Mouse (Mus musculus) spleen, adult 18-20 months (tissue): ENCODE data around the gene Hist1h2bh.
"Not testable (repeated sequence)": the region's sequence is repeated elsewhere in the genome, so short reads cannot be mapped to it uniquely, and the experiment has no call there.

Experiments used
- DNase-seq, 2 experiments: peaks; one replicate each; pipeline ENCODE4 v3.0.0; 2022; ENCODE audit warnings: mixed read lengths in 2 of 2

Hist1h2bh gene

GRCm38 (mm10) chr13:23551931-23552914, 9.0 kb upstream of the Hist1h2bh start:
- DNase-seq, result no peak

- DNase-seq, result peak; percentile 60 to 65
These were observed 8.1 kb upstream of the Hist1h2bh start, which contains the start of gene Hist1h4f for GRCm38 (mm10) chr13:23551146-23551834. Hist1h4f (minus strand) TSS chr13:23551648.

DNA sequence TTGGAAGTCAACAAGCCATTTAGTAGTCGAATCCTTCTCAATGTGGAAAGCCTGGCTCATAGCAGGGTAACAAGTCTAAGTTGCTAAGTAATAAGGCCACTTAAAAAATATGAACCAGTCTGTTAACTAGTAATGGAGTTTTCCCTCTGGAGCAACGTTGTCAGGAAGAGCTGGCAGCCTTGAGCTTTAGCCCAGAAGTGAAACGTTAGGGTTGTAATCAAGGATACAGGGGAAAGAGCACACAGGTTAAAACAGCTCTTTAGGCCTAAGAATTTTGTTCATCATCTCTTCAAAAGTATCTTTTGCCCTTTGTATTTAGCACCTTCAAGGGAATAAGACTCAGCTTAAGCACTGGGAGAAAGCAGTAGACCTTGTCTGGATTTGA, 7.6 kb upstream of the Hist1h2bh start:
- DNase-seq, result no peak

GRCm38 (mm10) chr13:23546694-23547093, 3.5 kb upstream of the Hist1h2bh start:
- no peak for DNase-seq

DNA sequence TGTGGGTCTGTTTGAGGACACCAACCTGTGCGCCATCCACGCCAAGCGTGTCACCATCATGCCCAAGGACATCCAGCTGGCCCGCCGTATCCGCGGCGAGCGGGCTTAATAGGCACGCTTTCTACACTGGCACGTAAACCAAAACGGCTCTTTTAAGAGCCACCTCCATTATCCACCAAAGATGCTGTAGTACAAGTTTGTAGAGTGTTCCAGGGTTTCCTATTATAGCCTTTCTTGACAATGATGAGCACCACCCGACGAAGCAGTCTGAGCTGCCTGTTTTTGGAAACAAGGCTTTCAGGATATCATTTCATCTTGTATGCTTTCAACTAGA, 1.6 kb upstream of the Hist1h2bh start:
- not testable (repeated sequence) for DNase-seq

- peak; percentile 52 to 66 for DNase-seq
These were observed 984 bp upstream of the Hist1h2bh start, which contains the start of gene Hist1h3f for GRCm38 (mm10) chr13:23543965-23544786. Hist1h3f (plus strand) TSS chr13:23544052.

GRCm38 (mm10) chr13:23542225-23542980, 789 bp downstream of the Hist1h2bh start:
- DNase-seq, result not testable (repeated sequence)

DNA sequence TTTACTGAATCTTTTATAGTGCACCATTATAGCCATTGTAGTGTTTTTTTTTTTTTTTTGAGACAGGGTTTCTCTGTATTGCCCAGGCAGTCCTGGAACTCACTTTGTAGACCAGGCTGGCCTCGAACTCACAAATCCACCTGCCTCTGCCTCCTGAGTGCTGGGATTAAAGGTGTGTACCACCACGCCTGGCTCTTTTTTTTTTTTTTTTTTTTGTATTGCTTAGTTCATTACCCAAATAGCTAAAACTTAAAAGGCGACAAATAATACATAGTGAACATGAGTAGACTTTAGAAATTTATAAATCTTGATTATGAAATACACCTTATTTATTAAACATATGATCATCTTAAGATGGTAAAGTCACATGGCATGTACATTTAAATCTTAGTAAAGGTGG, 1.7 kb downstream of the Hist1h2bh start:
- no peak for DNase-seq

- not testable (repeated sequence) for DNase-seq
These were observed 3.4 kb downstream of the Hist1h2bh start for GRCm38 (mm10) chr13:23539821-23540220.

- DNase-seq, result no peak
These were observed 4.9 kb downstream of the Hist1h2bh start for GRCm38 (mm10) chr13:23538249-23538648.

- no peak for DNase-seq
These were observed 6.0 kb downstream of the Hist1h2bh start for GRCm38 (mm10) chr13:23537006-23537710.

DNA sequence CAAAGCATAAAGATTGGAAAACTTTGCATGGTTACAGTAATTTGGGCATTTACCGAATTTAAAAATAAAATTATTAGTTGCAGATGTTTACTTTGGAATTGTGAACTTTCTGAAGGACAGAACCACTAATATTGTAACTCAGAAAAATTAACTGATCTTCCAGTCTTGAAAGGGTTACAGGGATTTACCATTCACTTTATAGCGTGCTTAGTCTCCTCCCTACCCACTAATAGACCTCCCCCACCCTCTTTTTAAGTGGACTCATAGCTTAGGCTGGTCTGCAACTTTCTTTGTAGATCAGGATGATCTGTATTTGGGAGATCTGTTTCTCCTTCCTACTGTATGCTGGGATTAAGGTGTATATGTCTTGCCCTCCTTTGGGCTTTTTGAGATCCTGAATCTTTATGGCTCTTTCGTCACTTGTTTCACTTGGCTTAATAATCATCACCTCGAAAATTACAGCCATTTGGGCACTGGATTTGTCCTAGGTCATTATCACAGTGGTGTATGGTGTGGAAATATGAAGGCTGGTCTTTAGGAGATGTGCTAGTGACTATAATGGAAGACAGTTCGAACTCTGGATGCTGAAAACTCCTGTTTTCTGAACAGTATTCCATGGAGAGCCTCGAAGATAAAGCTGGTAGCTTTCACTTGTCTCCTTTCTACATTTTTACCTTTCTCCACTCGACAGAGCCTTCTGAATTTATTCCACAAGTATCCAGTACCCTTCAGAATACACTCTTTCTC, 6.9 kb downstream of the Hist1h2bh start:
- no peak for DNase-seq

DNA sequence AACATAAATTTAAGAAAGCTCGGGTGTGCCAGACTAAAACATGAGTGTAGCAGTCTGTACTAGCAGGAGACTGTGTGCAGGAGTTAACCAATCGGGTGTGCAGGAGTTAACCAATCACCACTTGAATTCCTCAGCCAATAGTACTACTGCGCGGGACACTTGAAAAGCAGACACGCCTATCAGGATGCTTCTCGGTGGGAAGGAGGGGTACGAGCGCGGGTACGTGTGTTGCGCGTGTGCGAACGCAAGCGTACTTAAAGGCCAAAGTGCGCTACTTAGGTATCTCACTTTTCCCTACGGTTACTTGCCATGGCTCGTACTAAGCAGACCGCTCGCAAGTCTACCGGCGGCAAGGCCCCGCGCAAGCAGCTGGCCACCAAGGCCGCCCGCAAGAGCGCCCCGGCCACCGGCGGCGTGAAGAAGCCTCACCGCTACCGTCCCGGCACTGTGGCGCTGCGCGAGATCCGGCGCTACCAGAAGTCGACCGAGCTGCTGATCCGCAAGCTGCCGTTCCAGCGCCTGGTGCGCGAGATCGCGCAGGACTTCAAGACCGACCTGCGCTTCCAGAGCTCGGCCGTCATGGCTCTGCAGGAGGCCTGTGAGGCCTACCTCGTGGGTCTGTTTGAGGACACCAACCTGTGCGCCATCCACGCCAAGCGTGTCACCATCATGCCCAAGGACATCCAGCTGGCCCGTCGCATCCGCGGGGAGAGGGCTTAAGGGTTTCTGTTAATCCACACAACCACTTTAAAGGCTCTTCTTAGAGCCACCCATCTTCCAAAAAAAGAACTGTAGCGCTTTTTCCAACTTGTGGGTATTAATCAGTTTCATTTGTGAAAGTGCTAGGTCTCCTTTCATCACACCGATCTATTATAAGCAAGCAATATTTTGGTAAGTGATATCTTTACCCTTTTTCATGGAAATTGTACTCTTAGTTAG, 7.8 kb downstream of the Hist1h2bh start, which contains the start of gene Hist1h3g:
Gene Hist1h3g, plus strand, starts transcription at position 286 of the 939 bp plus-strand sequence.
- peak; percentile 64 to 78 for DNase-seq

DNA sequence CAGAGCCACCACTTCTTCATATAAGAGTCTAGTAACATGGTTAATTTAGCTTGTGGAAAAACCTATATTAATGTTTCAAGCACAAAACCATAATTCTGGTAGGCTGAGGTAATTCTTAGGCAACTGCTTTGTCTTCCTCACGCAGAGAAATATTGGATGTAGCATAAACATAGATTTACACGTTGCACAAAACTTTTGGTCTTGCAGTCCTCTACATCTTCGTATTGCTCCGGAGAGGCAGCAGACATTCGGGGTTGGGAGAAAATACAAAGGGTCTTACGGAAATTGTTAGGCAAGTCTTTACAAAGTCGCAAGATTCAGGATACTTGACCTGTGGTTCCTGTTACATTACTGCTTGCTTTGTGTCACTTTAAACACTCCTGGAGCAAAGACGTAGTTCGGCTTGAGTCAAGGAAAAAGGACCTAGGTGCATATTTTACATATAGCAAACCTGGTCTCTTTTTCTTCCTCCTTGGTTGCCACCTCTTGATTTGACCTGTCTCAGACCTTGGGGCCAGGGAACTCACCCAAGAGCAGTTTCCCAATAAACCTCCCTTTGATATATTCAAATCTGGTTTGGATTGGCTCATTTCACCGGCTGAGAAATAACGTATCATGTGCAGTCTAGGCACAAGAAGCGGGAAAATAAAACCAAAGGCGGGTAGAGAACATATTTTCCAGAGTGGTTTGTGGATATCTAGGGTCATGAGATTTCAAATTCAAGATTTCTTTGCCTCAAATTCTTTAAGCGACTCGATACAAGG, 8.6 kb downstream of the Hist1h2bh start:
- no peak for DNase-seq

DNA sequence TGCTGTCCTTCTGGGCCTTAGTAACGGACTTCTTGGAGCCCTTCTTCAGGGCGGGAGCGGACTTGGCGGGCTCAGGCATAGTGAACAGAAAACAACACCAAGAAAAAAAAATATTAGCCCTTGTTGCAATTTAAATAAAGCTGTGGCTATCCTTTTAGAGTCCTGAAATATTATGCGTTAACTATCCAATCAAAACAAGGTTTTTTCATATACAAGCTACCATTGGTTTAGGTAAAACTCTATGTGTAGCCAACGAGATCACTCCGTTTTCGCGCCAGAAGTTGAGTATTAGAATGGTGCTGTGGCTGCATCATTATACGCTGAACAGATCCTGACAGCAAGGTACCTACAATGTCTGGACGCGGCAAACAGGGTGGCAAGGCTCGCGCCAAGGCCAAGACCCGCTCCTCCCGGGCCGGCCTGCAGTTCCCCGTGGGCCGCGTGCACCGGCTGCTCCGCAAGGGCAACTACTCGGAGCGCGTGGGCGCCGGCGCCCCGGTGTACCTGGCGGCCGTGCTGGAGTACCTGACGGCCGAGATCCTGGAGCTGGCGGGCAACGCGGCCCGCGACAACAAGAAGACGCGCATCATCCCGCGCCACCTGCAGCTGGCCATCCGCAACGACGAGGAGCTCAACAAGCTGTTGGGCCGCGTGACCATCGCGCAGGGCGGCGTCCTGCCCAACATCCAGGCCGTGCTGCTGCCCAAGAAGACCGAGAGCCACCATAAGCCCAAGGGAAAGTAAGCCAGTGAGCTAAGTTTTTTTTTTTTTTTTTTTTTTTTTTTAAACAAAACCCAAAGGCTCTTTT, 9.4 kb downstream of the Hist1h2bh start, which contains the start of gene Hist1h2af:
Gene Hist1h2af, plus strand, starts transcription at position 347 of the 808 bp plus-strand sequence.
- peak in 1 of 2 experiments; percentile 24 for DNase-seq

DNA sequence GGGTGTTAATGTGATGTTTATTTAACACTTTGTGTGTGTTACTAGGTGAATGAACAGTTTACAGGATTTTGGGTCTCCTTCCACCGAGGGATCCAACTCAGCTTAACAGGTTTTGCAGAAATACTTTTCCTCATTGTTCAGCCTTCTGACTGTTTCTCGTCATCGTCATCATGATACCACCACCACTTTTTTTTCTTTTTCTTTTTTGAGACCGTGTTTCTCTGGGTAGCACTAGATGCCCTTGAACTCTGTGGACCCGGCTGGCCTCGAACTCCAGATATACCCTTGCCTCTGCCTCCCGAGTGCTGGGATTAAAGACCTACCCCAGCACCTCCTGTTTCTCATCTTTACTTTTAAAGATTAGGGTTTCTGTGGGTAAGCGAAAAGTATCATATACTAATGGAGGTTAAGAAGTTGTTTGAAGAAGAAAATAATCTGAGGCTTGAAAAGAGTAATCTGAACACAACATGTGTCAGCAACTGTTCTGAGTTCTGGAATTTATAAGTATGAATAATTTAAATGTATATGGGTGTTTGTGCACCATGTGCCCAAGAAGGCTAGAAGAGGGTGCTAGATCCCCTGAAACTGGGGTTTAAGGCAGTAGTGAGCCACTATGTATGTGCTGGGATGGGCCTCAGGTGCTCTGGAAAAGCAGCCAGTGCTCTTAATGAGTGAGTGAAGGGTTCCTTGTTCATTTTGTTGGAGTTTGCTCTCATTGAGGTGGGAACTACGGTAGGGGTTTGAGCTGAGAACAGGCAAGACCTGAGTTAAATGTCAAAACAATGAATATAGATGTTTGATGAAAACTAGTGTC, 10.7 kb downstream of the Hist1h2bh start:
- no peak for DNase-seq
